Mouse (Mus musculus): ENCODE measurements around the gene Arhgap30. TPM values are rescaled to one million over a fixed set of nuclear protein-coding genes. Genes with fewer than 3 reads are reported as not detected.

Gene Arhgap30
- total and polyA plus RNA-seq, 2 experiments from 2014 or later, result 0.75 to 0.82 TPM

DNA sequence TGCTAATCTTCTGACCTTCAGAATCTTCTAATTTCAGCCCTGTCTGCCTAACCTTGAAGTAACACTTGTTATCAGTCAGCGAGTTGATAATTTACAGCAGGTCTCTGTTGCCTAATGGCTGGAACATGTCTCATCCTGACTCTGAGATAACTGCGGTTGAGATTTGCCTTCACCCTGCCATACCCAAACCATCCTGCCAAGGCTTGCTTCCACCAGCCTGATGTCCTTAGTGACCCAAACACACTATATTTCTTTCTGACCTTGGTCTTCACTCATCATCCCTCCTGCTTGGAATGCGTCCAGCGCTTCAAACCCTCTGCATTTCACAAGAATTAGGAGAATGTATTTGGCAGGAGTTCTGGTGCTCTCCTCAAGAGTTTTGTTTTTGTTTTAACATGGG, 36.4 kb downstream of the Arhgap30 start:
- TF ChIP-seq CTCF (IDR thresholded peaks at IDR 0.05), result no peak
- H3K9ac ChIP-seq (replicated peaks; ENCODE audit: low read length, poor library complexity, severe bottlenecking), result no peak overlapping the region
- H3K4me3 ChIP-seq (ENCODE audit: low read depth, low read length), result no peak overlapping the region
- H3K9me3 ChIP-seq (ENCODE audit: low read length), result no peaks in the 10 kb centered on the region
- no peak for ATAC-seq (ENCODE audit: low FRiP score)
- H3K27me3 ChIP-seq (ENCODE audit: insufficient read depth, low read length), result no peaks in the 10 kb centered on the region
- H3K27ac ChIP-seq (ENCODE audit: low read depth, low read length), result no peak overlapping the region
- 86% methylated on average over 4 of the region's 4 CpGs for WGBS
- no peak for DNase-seq (ENCODE audit: low spot score)
- no peaks in the 10 kb centered on the region for H3K4me1 ChIP-seq (ENCODE audit: insufficient read depth, low read length)
- no peaks in the 10 kb centered on the region for H3K36me3 ChIP-seq (ENCODE audit: insufficient read depth, low read length)
- H3K4me2 ChIP-seq (ENCODE audit: low read depth, low read length, poor library complexity, severe bottlenecking), result no peak overlapping the region

DNA sequence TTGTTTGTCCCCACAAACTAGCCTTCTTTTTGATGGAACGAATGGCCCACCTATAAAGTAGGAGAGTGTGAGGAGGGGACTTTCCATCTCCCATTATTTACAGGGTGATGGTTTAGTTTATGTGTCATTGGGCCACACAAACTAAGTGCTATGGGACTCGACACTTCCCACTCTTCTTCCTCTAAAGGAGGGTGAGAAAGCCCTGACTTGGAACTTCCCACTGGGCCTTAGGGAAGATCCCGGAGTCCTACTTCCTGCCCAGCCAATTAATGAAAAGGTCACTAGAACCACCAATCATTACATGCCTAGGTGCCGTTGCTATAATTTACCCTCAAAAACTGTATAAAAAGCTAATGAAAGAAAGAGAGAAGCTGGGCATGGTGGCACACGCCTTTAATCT, 43.4 kb downstream of the Arhgap30 start:
- Histone ChIP-seq H3K9me3 (ENCODE audit: low read length) (no peaks in the 10 kb centered on the region), H3K4me3 (ENCODE audit: low read depth, low read length) (no peak overlapping the region), H3K4me1 (ENCODE audit: insufficient read depth, low read length) (no peaks in the 10 kb centered on the region), H3K27ac (ENCODE audit: low read depth, low read length) (no peak overlapping the region), H3K27me3 (ENCODE audit: insufficient read depth, low read length) (peaks cover 10% of the 10 kb centered on the region), H3K36me3 (ENCODE audit: insufficient read depth, low read length) (no peaks in the 10 kb centered on the region), H3K4me2 (ENCODE audit: low read depth, low read length, poor library complexity, severe bottlenecking) (no peak overlapping the region), H3K9ac (replicated peaks; ENCODE audit: low read length, poor library complexity, severe bottlenecking) (no peak overlapping the region)
- DNase-seq (ENCODE audit: low spot score) (no peak), ATAC-seq (ENCODE audit: low FRiP score) (no peak)
- no peak for TF ChIP-seq CTCF (IDR thresholded peaks at IDR 0.05)
- WGBS, result 90% methylated on average over 5 of the region's 5 CpGs

DNA sequence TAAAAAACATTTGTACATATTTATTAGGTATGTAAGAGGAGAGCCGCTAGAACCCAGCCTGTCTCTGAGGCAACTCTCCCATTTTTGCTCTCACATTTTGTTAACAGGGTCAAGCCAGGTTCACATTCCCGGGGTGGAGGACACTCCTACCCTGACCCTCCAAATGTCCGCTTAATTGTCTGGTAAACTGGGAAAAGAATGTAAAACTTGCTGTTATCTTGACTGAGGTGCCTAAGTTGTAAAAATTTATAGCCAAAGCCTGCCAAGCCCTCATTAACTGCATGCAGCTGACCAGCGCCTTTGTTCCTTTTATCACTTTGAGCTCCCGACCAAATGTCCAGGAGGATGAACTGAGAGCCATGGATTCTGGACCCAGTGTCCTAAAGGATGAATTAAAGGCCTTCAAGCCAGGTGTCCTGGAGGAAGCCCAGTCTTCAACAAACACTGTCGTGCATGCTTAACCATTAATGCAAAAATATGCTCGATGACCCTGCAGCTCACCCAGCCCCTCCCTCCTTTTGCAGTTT, 46.6 kb downstream of the Arhgap30 start:
- H3K9ac ChIP-seq (replicated peaks; ENCODE audit: low read length, poor library complexity, severe bottlenecking), result no peak overlapping the region
- no peak overlapping the region for H3K4me2 ChIP-seq (ENCODE audit: low read depth, low read length, poor library complexity, severe bottlenecking)
- no peak overlapping the region for H3K27ac ChIP-seq (ENCODE audit: low read depth, low read length)
- 83% methylated on average over 7 of the region's 7 CpGs for WGBS
- ATAC-seq (ENCODE audit: low FRiP score) (no peak), DNase-seq (ENCODE audit: low spot score) (no peak)
- H3K4me3 ChIP-seq (ENCODE audit: low read depth, low read length), result no peak overlapping the region
- no peaks in the 10 kb centered on the region for H3K36me3 ChIP-seq (ENCODE audit: insufficient read depth, low read length)
- no peaks in the 10 kb centered on the region for H3K4me1 ChIP-seq (ENCODE audit: insufficient read depth, low read length)
- TF ChIP-seq CTCF (IDR thresholded peaks at IDR 0.05), result no peak
- no peaks in the 10 kb centered on the region for H3K9me3 ChIP-seq (ENCODE audit: low read length)
- peaks cover 32% of the 10 kb centered on the region for H3K27me3 ChIP-seq (ENCODE audit: insufficient read depth, low read length)

DNA sequence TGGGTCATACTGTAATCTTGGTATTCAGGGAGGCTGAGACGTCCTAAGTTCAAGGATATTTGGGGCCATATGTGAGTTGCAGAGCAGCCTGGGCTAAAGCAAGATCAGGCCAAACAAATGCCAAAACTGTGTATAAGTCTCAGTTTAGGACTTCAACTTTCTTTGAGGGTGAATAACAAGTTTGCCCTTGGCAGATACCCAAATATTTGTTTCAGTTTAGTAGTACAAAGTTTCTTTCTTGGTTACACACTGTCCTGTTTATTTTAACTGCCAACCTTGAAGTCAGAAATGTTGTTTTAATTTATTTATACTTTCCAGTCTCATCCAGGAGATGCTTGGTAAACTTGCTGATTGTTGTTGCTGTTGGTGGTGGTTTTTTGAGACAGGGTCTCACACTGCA, 47.2 kb downstream of the Arhgap30 start:
- no peak overlapping the region for H3K27ac ChIP-seq (ENCODE audit: low read depth, low read length)
- ATAC-seq (ENCODE audit: low FRiP score) (no peak), DNase-seq (ENCODE audit: low spot score) (no peak)
- WGBS, result 65% methylated on average over 1 of the region's 1 CpGs
- H3K27me3 ChIP-seq (ENCODE audit: insufficient read depth, low read length), result peaks cover 32% of the 10 kb centered on the region
- no peaks in the 10 kb centered on the region for H3K36me3 ChIP-seq (ENCODE audit: insufficient read depth, low read length)
- H3K4me2 ChIP-seq (ENCODE audit: low read depth, low read length, poor library complexity, severe bottlenecking), result no peak overlapping the region
- H3K9me3 ChIP-seq (ENCODE audit: low read length), result no peaks in the 10 kb centered on the region
- no peak for TF ChIP-seq CTCF (IDR thresholded peaks at IDR 0.05)
- no peak overlapping the region for H3K4me3 ChIP-seq (ENCODE audit: low read depth, low read length)
- H3K4me1 ChIP-seq (ENCODE audit: insufficient read depth, low read length), result no peaks in the 10 kb centered on the region
- no peak overlapping the region for H3K9ac ChIP-seq (replicated peaks; ENCODE audit: low read length, poor library complexity, severe bottlenecking)

DNA sequence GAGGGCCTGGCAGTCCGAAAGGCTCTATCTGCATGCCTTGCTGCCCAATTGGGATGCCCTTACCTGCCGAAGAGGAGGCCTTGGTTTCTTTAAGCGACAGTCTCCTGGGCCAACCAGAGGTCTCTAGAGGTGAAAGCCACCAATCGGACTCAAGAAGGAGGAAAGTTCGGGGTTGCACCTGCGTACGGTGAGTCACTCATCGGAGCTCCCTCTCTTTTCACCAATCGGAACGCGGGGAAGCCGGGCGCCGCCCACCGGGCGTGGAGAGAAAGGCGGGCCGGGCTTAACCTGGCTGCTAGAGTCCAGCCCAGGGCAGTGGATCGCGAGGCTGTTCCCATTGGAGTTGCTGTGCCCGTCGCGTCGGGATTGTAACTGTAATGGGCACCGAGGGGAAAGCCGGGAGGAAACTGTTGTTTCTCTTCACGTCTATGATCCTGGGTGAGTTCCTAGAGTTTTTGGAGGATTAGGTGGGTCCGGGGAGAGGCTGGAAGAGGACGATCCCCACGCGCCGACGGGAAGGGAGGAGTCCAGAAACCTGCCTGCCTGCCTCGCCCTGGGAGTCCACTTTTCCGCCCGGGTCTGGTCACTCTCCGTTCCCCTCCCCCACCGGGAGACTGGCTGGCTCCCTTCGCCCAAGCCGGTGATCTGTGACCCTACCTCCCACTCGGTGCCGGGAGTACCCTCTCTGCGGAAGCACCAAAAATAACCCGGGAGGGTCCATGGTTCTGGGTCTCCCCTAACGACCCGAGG, 48.7 kb downstream of the Arhgap30 start, which contains the start of gene F11r:
F11r (plus strand) TSS at position 272 of the 750 bp plus-strand sequence.
- no peak within 1 kb of the TSS for H3K27ac ChIP-seq (ENCODE audit: low read depth, low read length)

DNA sequence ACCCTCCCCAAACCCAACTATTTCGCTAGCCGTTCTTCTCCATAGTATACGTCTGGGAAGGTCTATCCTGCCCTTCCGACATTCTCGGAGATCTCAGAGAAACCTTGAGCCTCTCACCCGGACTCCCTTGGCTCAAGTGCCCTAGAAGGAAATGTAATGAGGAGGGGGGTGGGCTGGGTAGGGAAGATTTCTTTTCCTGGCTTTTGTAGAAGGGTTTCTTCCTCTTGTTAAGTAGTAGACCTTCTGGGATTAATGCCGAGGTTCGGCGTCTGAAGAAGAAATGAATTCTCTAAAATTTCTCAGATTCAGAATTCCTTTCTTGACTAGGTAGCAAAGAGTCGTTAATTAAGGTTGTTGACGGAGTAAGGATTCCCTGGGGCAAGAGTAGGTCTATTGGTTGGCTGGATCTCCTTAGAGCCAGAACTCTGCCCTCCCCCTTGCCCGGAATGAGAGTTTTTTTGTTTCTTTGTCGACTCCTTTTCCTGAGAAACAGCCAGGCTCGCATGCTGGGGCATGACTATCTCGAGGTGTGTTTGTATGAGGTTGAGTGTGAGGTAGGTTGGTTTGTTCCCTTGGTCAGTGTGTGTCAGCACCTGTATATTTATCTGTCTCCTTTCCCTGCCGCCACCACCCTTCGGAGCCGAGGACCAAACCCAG, 49.4 kb downstream of the Arhgap30 start:
- H3K36me3 ChIP-seq (ENCODE audit: insufficient read depth, low read length), result no peaks in the 10 kb centered on the region
- peaks cover 32% of the 10 kb centered on the region for H3K27me3 ChIP-seq (ENCODE audit: insufficient read depth, low read length)
- peak overlapping the region; percentile 46 for H3K4me2 ChIP-seq (ENCODE audit: low read depth, low read length, poor library complexity, severe bottlenecking)
- H3K9me3 ChIP-seq (ENCODE audit: low read length), result no peaks in the 10 kb centered on the region
- WGBS, result 8% methylated on average over 18 of the region's 18 CpGs
- no peak overlapping the region for H3K27ac ChIP-seq (ENCODE audit: low read depth, low read length)
- no peaks in the 10 kb centered on the region for H3K4me1 ChIP-seq (ENCODE audit: insufficient read depth, low read length)
- TF ChIP-seq CTCF (IDR thresholded peaks at IDR 0.05), result no peak
- H3K9ac ChIP-seq (replicated peaks; ENCODE audit: low read length, poor library complexity, severe bottlenecking), result 0 out of 2 replicates have a peak overlapping the region, but pooled peaks have one; percentile 5
- no peak for DNase-seq (ENCODE audit: low spot score)
- no peak for ATAC-seq (ENCODE audit: low FRiP score)
- peak overlapping the region; percentile 35 for H3K4me3 ChIP-seq (ENCODE audit: low read depth, low read length)

More for the DNA sequence above, 48.7 kb downstream of the Arhgap30 start, which contains the start of gene F11r:
- Histone ChIP-seq H3K36me3 (ENCODE audit: insufficient read depth, low read length) (no peaks in the 10 kb centered on the region), H3K4me2 (ENCODE audit: low read depth, low read length, poor library complexity, severe bottlenecking) (peak within 1 kb of the TSS; percentile 46), H3K4me1 (ENCODE audit: insufficient read depth, low read length) (no peaks in the 10 kb centered on the region), H3K4me3 (ENCODE audit: low read depth, low read length) (peak within 1 kb of the TSS; percentile 35), H3K9me3 (ENCODE audit: low read length) (no peaks in the 10 kb centered on the region), H3K27me3 (ENCODE audit: insufficient read depth, low read length) (peaks cover 32% of the 10 kb centered on the region), H3K9ac (replicated peaks; ENCODE audit: low read length, poor library complexity, severe bottlenecking) (0 out of 2 replicates have a peak within 1 kb of the TSS, but pooled peaks have one; percentile 5)
- under 1% methylated on average over 46 of the region's 46 CpGs for WGBS
- TF ChIP-seq CTCF (IDR thresholded peaks at IDR 0.05), result peak; percentile 15; the same call in 1 of the 2 replicates
- peak; percentile 75 for ATAC-seq (ENCODE audit: low FRiP score)
- peak; percentile 70 for DNase-seq (ENCODE audit: low spot score)

All from midbrain, postnatal 0 days (tissue).